Mouse (Mus musculus) megakaryocyte, embryonic 14.5 days (primary cell): ENCODE data around the gene Arv1.

Source experiments
- FLI1 ChIP-seq: IDR thresholded peaks from 2 replicates; pipeline ENCODE4 v1.6.1; 2012; ENCODE audit warnings: low read length, inconsistent platforms, mixed read lengths
- GATA1 ChIP-seq: IDR thresholded peaks from 3 replicates; pipeline ENCODE4 v1.6.1; 2012; ENCODE audit warnings: mixed read lengths, low read length, inconsistent platforms, borderline replicate concordance

- TF ChIP-seq GATA1 = no peak
- TF ChIP-seq FLI1 = no peak
These were observed 13.5 kb downstream of the Arv1 start for GRCm38 (mm10) chr8:124735371-124735911.
